Mouse (Mus musculus) retina, embryonic 14.5 days (tissue): ENCODE data around the gene Sgsm2.
A peak's percentile ranks its signal among the peaks of the same experiment; 100 is the strongest.
"Not testable (repeated sequence)": the region's sequence is repeated elsewhere in the genome, so short reads cannot be mapped to it uniquely, and the experiment has no call there.

Source experiments
- DNase-seq: peaks from one replicate; pipeline ENCODE4 v3.0.0-alpha.2; 2015; ENCODE audit warnings: low spot score

The Sgsm2 gene

DNA sequence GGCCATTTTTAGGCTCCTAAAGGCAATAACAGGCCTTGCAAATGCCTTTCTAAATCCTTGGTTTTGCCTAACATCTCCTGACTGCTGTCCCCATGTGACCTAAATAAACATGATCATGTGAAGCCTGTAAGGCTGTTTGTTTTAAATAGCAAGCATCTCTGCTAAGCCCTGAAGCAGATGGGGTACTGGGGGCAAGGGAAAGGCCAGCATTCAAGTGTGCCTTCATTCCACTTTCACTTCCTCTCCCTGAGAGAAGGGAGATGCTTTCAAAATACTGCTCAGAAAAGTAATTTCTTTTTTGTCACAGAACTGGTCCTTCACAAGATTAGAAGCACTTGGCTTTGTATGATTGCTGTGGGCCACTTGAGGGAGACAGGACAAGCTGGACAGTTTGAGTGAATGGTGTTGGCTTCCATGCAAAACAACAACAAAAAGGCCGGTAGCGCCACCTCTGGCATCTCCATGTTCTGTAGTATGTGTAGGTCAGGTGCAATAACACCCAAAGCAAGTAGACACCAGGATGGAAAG, 68.4 kb downstream of the Sgsm2 start:
- no peak for DNase-seq

DNA sequence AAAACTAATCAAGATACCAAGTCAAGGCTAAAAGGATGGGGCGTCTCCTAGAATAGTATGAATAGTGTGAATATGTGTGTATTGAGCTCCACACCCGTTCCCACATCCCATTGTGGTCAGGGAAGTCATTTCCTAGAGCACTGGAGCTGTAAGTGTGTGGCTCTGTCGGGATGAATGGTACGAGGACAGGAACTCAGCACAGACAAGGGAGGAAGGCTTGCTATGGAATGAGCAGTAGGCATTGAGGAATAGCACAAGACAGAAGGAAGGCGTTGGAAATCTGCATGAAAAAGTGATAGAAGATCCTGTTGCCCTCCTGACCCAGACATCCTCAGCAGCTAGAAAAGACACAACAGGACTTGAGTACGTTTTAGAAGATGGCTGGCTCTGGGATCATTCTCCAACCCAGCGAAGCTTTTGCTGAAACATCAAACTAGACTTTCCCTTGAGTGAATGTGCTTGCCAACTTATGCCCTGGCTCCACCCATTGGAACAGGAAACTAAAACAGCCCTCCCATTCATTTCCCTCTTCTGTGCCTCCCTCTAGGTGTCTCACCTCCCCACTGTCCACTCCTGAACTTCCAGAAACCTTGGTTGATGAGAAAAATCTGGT, 69.0 kb downstream of the Sgsm2 start:
- no peak for DNase-seq

DNA sequence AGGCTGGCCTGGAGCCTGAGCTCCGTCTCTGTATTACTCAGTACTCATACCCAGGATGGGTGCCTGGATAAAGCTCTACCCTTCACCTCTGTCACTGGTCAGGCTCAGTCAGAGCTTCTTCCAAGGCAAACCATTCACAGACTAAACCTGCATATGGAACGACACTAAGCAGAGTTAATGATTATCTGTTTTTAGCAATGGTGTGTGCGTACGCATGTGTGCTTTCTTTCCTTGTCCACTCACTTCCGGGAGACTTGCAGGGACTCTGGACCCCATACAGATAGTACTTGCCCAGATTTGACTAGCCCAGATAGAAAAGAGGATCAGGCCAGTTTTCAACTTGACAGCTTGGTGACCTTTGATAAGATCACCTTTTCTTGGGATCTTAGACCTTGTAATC, 70.2 kb downstream of the Sgsm2 start:
- DNase-seq: no peak

DNA sequence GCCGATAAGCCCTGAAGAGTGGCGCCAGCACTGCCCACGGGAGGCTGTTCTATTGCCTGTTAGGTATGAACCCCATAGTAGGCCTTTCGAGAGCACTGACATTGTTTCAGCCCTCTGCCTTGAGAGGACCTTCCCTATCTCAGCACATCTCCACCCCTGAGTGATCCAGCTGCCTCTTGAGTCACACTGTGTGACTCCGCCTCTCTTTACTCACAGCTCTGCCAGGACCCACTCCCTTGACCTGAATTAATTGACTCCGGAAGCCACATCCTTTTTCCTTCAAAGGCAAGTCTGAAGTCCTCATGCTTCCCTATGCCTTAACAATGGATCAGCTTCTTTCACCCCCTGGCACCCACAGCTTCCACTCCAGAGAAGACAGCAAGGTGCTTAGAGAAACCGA, 70.7 kb downstream of the Sgsm2 start:
- DNase-seq: no peak

DNA sequence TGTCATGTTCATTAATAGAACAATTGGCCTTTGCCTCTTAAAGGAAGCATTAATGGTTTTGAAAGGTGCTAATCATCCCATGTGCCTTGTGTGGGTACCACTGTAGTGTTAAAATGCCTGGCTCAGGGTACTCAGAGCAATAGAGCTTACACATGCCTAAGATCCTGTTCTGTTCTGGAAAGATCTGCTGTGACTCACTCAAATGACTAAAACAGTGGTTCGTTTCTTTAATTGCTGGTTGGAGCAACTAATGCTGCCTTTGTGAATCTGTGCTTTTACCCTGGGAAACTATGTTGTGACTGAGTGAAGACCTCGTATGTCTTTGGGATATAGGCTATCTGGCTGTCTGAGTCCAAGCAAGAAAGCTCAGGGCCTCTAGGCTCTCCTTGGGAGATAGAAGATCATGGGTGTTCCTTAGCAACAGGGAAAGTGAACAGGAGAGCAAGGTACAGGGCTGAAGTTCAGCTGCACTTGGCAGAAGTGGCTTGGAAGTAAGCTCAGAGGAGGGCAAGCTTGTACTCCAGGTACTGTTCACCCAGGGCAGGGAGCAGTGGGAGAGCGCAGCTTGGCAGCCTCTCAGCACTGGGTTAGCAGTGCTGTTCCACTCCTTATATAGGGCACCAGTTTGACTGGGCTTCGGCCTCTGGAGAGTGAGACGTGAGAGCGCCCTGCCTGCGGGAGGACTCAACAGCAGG, 74.0 kb downstream of the Sgsm2 start:
- no peak for DNase-seq

DNA sequence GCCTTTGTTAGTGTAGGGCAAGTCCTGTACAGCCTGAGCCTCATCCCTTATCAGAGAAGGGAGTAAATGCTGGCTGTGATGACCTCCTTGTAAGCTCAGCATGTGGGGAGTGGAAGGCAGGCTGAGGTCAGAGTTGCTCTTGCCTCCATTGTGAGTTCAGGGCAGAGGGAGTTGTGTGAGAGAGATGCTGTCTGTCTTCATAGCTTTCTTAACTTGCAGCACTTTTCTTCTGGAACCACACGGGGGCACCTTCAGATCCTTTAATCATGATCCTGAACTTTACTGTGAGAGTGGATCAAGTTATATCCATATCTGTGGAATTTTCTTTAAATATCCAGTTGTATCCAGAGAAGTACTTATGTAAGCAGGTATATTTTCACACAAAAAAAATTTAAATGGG, 75.4 kb downstream of the Sgsm2 start:
- DNase-seq: peak; percentile 68

DNA sequence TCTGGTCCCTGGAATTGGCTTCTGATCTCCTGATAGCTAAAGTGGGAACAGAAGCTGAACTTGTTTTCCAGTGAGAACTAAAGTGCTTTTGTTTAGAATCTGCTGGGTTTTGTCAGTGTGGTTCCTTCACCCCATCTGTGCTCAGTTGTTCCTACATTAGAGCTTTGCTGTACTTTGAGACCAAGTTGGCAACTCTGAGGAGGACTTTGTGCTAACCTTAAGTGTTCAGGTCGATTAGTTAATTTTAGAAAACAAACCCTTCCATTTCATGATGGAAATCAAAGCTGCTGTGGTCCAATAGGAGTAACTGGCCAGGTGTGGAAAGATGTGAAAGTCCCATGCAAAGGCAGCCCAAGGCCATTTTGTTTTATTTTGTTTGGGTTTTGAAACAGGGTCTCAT, 75.9 kb downstream of the Sgsm2 start:
- DNase-seq: no peak

DNA sequence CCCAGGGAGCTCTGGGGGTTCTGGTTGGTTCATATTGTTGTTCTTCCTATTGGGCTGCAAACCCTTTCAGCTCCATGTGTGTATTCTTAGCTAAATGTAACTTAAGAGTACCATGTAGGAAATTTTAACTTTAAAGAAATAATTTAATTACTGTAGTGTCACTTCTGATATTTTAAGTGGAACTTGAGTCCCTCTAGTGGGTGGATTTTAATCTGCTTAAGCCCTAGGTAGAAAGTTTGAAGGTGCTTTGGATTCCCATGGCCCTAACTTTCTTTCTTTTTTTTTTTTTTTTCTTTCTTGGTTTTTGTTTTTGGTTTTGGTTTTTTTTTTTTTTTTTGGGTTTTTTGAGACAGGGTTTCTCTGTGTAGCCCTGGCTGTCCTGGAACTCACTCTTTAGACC, 81.1 kb downstream of the Sgsm2 start:
- no peak for DNase-seq

DNA sequence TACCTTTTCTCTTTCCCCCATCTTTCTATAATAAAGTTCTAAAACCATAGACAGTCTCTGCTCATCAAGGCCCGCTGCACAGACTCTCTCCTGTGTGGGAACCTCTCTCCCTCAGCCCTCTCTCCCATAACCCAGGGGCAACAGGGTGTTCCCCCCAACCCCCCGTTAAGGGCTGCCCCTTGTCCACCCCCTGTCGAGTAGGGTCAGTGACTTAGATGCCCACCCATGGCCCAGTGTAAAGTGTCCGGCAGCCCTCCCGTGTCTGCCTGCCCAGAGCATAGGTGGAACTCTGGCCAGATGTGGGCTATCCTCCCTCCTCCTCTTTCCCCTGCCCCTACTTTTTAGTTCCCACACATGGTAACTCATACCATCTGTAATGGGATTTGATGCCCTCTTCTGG, 85.3 kb downstream of the Sgsm2 start:
- DNase-seq: no peak

DNA sequence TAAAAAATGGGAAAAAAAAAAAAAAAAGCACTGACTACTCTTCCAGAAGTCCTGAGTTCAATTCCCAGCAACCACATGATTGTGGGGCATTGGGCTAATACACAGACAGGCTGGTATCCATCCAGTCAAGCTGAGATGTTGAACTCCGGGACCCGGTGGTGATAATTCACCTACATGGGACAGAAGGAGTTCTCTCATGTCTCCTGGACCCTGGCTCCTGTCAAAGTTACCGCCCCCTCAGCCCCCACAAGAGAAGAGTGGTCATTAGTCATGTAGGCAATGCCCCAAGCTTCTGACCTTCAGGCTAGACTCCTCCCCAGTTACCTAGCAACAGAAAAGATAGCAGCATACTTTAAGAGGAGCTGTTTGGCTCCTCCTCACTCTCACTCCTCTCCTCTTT, 85.8 kb downstream of the Sgsm2 start:
- DNase-seq: not testable (repeated sequence)

DNA sequence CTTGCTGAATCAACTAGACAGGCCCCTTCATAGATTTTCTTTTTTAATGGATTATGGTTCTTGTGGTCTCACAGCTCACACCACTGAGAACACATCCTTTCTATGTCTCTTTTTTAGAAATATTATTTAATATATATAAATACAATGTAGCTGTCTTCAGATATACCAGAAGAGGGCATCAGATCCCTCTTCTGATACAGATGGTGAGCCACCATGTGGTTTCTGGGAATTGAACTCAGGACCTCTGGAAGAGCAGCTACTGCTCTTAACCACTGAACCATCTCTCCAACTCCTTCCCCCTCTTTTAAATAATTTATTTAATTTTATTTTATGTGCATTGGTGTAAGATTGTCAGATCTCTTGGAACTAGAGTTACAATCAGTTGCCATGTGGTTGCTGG, 86.7 kb downstream of the Sgsm2 start:
- DNase-seq: no peak

DNA sequence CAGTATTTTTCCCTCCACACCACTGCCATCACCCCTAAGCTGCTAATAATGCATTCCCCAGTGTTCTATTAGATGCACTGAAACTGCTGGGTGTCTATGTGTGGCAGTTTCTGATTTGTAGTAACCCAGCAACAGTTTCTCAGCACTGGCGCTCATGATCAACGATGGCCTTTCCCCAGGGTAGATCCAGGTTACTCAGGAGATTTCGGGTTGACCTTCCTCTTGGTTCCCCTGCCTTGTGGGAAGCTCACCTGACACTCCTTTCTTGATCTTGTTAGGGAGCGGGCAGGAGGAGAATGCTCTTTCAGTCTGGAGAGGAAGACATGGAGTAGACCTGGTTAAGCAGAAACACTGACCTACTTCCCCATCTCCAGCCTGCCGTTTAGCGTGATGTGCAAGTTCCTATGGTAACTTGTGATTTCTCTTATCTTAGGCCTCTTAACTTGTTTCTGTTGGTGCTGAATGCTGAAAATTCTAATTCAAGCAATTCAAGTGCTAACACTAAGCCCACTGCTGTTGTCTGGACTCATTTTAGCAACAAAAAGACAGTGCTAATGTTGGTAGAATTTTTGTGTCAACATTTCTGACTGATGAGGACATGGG, 88.5 kb downstream of the Sgsm2 start:
- no peak for DNase-seq

DNA sequence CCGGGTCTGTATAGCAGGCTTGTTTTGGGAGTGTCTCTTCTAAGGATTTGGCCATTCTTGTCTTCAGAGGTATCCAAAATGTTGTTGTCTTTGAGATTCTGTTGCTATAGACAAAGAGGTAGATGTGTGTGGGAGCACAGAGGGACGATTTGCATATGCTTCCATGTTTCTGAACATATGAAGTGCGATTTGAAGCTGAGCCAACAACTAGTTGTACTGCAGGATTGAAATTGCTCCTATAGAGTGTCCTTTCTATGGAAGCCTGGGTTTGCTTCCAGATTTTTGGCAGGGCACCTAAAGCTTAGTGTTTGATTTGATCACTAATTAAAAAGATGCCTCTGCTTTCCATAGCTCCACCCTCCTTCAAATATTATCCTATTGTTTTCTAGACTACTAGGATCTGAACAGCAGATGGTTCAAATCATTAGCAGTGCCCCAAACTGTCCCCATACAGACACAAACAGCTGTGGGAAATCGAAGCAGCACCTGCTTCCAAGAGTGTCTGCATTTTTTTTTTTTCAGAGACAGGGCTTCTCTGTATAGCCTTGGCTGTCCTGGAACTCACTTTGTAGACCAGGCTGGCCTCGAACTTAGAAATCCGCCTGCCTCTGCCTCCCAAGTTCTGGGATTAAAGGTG, 89.5 kb downstream of the Sgsm2 start:
- no peak for DNase-seq

DNA sequence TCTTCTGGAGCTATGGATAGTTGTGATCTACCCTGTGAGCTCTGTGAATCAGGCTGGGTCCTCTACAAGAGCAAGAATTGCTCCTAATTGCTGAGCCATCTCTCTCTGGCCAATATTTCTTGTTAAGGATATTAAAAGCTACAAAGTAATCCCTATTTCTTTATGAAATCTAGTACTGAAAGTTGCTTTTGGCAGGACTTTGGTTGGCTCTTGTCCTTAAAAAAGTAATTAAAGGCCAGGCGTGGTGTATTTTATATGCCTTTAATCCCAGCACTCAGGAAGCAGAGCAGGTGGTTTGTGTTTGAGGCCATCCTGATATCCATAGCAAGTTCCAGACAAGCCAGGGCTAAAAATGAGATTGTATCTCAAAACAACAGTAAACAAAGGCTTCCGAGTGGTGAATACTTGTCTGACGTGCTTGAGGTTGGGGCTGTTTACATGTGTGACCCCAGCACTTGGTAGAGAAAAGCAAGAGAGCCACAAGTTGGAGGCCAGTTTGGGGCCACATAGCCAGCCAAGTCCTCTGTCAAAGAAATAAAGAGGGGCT, 92.7 kb downstream of the Sgsm2 start:
- no peak for DNase-seq

DNA sequence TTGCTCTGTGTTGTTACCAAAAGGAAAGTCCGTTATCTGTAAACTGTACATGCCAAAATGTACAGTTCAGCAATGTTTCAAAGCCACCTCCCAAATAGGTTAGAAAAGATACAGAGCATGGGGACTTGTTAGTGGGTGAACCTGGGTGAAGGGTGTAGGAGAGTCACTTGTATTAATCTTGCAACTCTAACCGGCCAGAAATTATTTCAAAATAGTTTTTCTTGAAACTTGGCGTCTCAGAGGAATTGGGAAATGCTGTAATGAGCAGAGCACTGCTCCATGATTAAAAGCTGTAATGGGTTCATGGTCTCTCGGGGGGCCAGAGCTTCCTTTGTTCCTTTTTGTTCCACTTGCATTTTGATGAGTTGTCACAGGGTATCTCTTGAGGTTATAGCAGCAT, 96.2 kb downstream of the Sgsm2 start:
- no peak for DNase-seq
